Mouse (Mus musculus) thymus, adult 18-20 months (tissue): ENCODE measurements around the gene Nudt19.
"Not testable (repeated sequence)": the region's sequence is repeated elsewhere in the genome, so short reads cannot be mapped to it uniquely, and the experiment has no call there.

Experiments used
- DNase-seq, 2 experiments: peaks; one replicate each; pipeline ENCODE4 v3.0.0; 2022; ENCODE audit warnings: mixed read lengths in 2 of 2

Nudt19 gene

GRCm38 (mm10) chr7:35556205-35556603 lies at the start of gene Nudt19:
Nudt19 (minus strand) TSS chr7:35556304.
- DNase-seq = no peak

GRCm38 (mm10) chr7:35602766-35603165 lies 46.7 kb upstream of the Nudt19 start:
- no peak for DNase-seq

DNA sequence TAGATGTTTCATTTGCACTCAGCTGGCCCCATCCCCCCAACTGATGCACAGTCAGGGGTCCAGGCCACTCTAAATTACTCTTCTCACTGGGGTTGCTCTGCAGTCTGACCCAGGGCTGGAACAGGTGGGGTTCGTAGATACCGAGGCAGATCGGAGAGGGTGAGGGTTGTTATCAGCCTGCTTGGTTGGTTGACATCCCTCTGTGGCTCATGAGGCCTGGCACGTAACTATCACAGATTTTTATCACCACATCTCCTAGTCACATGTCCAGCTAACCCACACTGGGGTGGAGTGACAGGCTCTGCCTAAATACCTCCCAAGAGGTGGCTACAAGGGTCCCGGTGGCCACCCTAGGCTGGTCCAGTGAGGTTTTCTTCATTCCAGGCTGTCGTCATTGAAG lies 45.0 kb upstream of the Nudt19 start:
- no peak for DNase-seq

- no peak for DNase-seq
These were observed 43.9 kb upstream of the Nudt19 start for GRCm38 (mm10) chr7:35600031-35600430.

- no peak for DNase-seq
These were observed 43.4 kb upstream of the Nudt19 start for GRCm38 (mm10) chr7:35599492-35599891.

DNA sequence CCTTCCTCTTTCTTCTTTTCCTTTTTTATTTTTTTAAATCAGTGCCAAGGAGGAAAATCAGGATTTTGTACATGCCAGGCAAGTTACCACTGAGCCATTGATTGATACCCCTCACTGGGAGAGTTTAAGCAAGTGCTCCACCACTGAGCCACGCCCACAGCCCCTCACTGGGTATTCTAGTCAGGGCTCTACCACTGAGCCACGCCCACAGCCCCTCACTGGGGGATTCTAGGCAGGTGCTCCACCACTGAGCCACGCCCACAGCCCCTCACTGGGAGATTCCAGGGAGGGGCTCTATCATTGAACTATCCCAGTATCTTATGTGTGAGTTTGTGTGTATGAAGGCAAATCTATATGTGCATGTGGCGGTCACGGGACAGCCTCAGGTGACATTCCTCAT lies 38.2 kb upstream of the Nudt19 start:
- DNase-seq = no peak

DNA sequence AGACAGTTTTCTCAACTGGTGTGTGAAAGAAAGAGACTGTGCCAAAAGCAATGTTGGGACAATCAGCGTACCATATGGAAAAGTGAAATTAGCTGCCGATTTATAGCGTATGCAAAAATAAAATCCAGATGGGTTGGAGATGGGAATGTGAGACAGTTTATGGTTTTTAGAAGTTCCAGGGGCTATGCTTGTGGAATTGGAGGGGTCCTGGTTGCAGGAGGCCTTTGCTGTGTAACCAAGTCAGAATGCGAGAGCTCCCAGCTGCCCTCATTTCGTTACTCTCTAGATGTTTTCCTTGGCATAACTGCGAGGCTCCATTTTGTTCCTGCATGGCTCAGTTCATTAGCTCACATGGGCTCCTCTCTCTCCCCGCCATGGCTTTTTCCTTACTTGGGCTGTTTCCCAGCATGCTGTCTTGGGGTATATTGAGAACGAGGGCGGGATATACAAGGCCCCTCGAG lies 34.7 kb upstream of the Nudt19 start:
- DNase-seq = no peak

GRCm38 (mm10) chr7:35589485-35589884 lies 33.4 kb upstream of the Nudt19 start:
- DNase-seq = no peak

- no peak for DNase-seq
These were observed 32.8 kb upstream of the Nudt19 start for GRCm38 (mm10) chr7:35588680-35589428.

GRCm38 (mm10) chr7:35587728-35588127 lies 31.6 kb upstream of the Nudt19 start:
- no peak for DNase-seq

DNA sequence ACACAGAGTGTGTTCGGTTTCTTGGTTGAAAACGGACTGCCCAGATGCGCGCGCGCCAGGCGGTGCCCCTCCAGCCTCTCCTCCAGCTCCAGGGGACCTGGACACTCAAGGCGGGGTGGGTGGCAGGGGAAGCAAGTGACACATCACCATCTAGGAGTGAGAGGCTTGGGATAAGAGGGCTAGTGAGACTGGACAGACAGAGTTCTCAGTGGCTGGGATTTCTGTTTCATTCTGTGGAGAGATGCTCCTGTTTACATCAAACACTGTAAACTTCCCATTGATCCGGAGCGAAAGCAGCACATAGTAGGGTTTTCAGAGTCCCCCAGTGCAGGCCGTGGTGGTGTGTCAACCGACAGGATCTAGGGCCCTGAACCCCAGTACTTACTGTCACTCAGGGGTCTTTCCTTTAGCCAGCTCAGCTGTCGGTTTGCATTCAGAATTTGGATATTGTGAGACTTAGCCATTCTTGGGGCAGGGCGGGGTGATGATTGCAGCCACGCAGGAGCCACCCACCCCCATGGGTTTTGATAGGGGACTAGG lies 30.9 kb upstream of the Nudt19 start:
- DNase-seq = peak in 1 of 2 experiments; percentile 11

GRCm38 (mm10) chr7:35586055-35586905 lies 30.2 kb upstream of the Nudt19 start, which contains the start of gene Ankrd27:
Ankrd27 (plus strand) TSS chr7:35586244.
- peak; percentile 91 to 94 for DNase-seq

- DNase-seq = peak; percentile 39
These were observed 29.3 kb upstream of the Nudt19 start, which contains the start of gene Rgs9bp for GRCm38 (mm10) chr7:35585191-35586054. Rgs9bp (minus strand) TSS chr7:35585582.

GRCm38 (mm10) chr7:35584786-35585190 lies 28.7 kb upstream of the Nudt19 start:
- peak in 1 of 2 experiments; percentile 16 for DNase-seq

GRCm38 (mm10) chr7:35584068-35584785 lies 28.1 kb upstream of the Nudt19 start:
- no peak for DNase-seq

- DNase-seq = no peak
These were observed 27.4 kb upstream of the Nudt19 start for GRCm38 (mm10) chr7:35583476-35584025.

DNA sequence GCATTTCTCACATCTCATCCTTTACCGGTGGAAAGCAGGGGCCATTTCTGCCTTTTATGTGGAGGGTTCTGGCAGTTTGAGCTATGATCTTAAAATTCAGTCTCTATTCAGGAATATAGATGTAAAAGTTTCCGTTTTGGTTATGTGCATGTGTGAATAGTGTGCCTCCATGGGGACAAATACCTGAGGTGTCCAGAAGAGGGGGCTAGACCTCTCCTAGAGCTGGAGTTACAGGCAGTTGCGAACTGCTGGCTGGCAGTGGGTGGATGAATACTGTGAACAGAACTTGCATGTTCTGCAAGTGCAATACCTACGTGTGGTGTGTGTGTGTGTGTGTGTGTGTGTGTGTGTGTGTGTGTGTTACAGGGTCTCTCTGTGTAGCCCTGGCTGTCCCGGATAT lies 26.6 kb upstream of the Nudt19 start:
- no peak for DNase-seq

GRCm38 (mm10) chr7:35579849-35580248 lies 23.7 kb upstream of the Nudt19 start:
- DNase-seq = no peak

DNA sequence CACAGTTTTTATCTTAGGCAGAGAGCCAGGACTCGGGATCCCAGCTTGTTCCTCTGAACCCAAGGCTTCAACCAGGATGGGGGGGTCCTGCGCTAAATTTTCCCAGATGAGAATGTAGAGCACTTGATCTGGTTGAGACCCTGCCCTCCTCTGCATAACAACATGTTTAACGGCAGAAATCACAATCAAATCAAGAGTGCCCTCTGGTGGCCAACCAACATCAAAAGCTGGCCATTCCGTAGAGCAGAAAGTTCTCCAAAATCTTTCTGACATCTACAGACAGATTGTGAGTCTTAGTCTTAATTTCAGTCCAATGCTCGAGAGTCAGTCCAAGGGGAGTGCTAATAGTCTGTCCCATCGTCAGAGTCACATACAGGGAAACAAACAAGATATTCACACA lies 14.8 kb upstream of the Nudt19 start:
- DNase-seq = not testable (repeated sequence)

- DNase-seq = not testable (repeated sequence)
These were observed 13.6 kb upstream of the Nudt19 start for GRCm38 (mm10) chr7:35569724-35570123.

DNA sequence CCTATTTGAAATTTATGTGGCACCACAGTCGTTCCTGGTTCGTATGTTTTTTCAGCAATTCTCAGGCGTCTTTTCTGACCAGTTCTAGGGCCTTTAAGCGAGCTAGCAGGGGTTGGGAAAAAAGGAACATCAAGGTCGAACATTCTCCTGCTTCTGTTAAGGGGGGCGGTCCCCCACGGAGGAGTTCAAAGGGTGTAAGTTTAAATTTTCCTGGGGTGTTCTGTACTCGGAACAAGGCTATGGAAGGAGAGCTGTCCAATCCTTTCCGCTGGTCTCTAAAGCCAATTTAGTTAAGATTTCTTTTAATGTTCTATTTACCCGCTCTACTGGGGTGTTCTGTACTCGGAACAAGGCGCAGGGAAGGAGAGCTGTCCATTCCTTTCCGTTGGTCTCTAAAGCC lies 9.9 kb upstream of the Nudt19 start:
- not testable (repeated sequence) for DNase-seq
